Mouse (Mus musculus): ENCODE results near the gene D11Wsu47e. TPM values are rescaled to one million over a fixed set of nuclear protein-coding genes. Genes with fewer than 3 reads are reported as not detected.

D11Wsu47e gene
- total and polyA plus RNA-seq, 3 experiments, result 7.0 to 20.2 (median 14.0) TPM

GRCm38 (mm10) chr11:113705966-113706652, 21.9 kb downstream of the D11Wsu47e start:
- H3K27me3 ChIP-seq (ENCODE audit: insufficient read depth, low read length), result no peaks in the 10 kb centered on the region
- no peaks in the 10 kb centered on the region for H3K36me3 ChIP-seq (replicated peaks)
- no peaks in the 10 kb centered on the region for H3K9me3 ChIP-seq (replicated peaks)
- H3K4me3 ChIP-seq (ENCODE audit: low read depth, low read length), result no peak overlapping the region
- ATAC-seq (ENCODE audit: extremely low read depth, insufficient number of reproducible peaks, low FRiP score, poor library complexity, severe bottlenecking), result no peak
- peaks cover 6% of the 10 kb centered on the region; the same call in 1 of the 2 replicates for H3K4me1 ChIP-seq (ENCODE audit: insufficient read depth, low read depth, low read length)
- DNase-seq (ENCODE audit: low spot score), result no peak
- TF ChIP-seq TAL1 (conservative IDR thresholded peaks at IDR 0.05; ENCODE audit: low read depth, low read length) (no peak), POLR2AphosphoS5 (IDR thresholded peaks at IDR 0.05; ENCODE audit: insufficient replicate concordance, low read depth, low read length) (no peak), CTCF (IDR thresholded peaks at IDR 0.05; ENCODE audit: low read depth, low read length) (no peak), GATA2 (IDR thresholded peaks at IDR 0.05; ENCODE audit: borderline replicate concordance, low read depth, low read length) (no peak), GATA1 (IDR thresholded peaks at IDR 0.05; ENCODE audit: borderline replicate concordance, low read length) (no peak)

GRCm38 (mm10) chr11:113708629-113709213, 24.5 kb downstream of the D11Wsu47e start:
- no peaks in the 10 kb centered on the region for H3K27me3 ChIP-seq (ENCODE audit: insufficient read depth, low read length)
- no peak overlapping the region for H3K4me3 ChIP-seq (ENCODE audit: low read depth, low read length)
- TF ChIP-seq GATA1 (IDR thresholded peaks at IDR 0.05; ENCODE audit: borderline replicate concordance, low read length), result no peak
- no peak for TF ChIP-seq TAL1 (conservative IDR thresholded peaks at IDR 0.05; ENCODE audit: low read depth, low read length)
- no peak for TF ChIP-seq GATA2 (IDR thresholded peaks at IDR 0.05; ENCODE audit: borderline replicate concordance, low read depth, low read length)
- no peak for TF ChIP-seq POLR2AphosphoS5 (IDR thresholded peaks at IDR 0.05; ENCODE audit: insufficient replicate concordance, low read depth, low read length)
- TF ChIP-seq CTCF (IDR thresholded peaks at IDR 0.05; ENCODE audit: low read depth, low read length), result no peak
- H3K4me1 ChIP-seq (ENCODE audit: insufficient read depth, low read depth, low read length), result peaks cover 3% of the 10 kb centered on the region; the same call in 1 of the 2 replicates
- DNase-seq (ENCODE audit: low spot score), result no peak
- H3K36me3 ChIP-seq (replicated peaks), result no peaks in the 10 kb centered on the region
- no peak for ATAC-seq (ENCODE audit: extremely low read depth, insufficient number of reproducible peaks, low FRiP score, poor library complexity, severe bottlenecking)
- H3K9me3 ChIP-seq (replicated peaks), result no peaks in the 10 kb centered on the region

- no peaks in the 10 kb centered on the region for H3K36me3 ChIP-seq (replicated peaks)
- no peaks in the 10 kb centered on the region for H3K4me1 ChIP-seq (ENCODE audit: insufficient read depth, low read depth, low read length)
- no peaks in the 10 kb centered on the region for H3K9me3 ChIP-seq (replicated peaks)
- no peak for DNase-seq (ENCODE audit: low spot score)
- TF ChIP-seq CTCF (IDR thresholded peaks at IDR 0.05; ENCODE audit: low read depth, low read length) (no peak), GATA1 (IDR thresholded peaks at IDR 0.05; ENCODE audit: borderline replicate concordance, low read length) (no peak), POLR2AphosphoS5 (IDR thresholded peaks at IDR 0.05; ENCODE audit: insufficient replicate concordance, low read depth, low read length) (no peak), TAL1 (conservative IDR thresholded peaks at IDR 0.05; ENCODE audit: low read depth, low read length) (no peak)
- ATAC-seq (ENCODE audit: extremely low read depth, insufficient number of reproducible peaks, low FRiP score, poor library complexity, severe bottlenecking), result no peak
- H3K4me3 ChIP-seq (ENCODE audit: low read depth, low read length), result no peak overlapping the region
- no peaks in the 10 kb centered on the region for H3K27me3 ChIP-seq (ENCODE audit: insufficient read depth, low read length)
Measured at GRCm38 (mm10) chr11:113709272-113709671, 25.1 kb downstream of the D11Wsu47e start.

- no peaks in the 10 kb centered on the region for H3K4me1 ChIP-seq (ENCODE audit: insufficient read depth, low read depth, low read length)
- H3K4me3 ChIP-seq (ENCODE audit: low read depth, low read length), result no peak within 1 kb of the TSS
- H3K27me3 ChIP-seq (ENCODE audit: insufficient read depth, low read length), result no peaks in the 10 kb centered on the region
- no peak for ATAC-seq (ENCODE audit: extremely low read depth, insufficient number of reproducible peaks, low FRiP score, poor library complexity, severe bottlenecking)
- H3K36me3 ChIP-seq (replicated peaks), result no peaks in the 10 kb centered on the region
- H3K9me3 ChIP-seq (replicated peaks), result no peaks in the 10 kb centered on the region
- TF ChIP-seq GATA1 (IDR thresholded peaks at IDR 0.05; ENCODE audit: borderline replicate concordance, low read length) (no peak), TAL1 (conservative IDR thresholded peaks at IDR 0.05; ENCODE audit: low read depth, low read length) (no peak), GATA2 (IDR thresholded peaks at IDR 0.05; ENCODE audit: borderline replicate concordance, low read depth, low read length) (no peak), CTCF (IDR thresholded peaks at IDR 0.05; ENCODE audit: low read depth, low read length) (no peak), POLR2AphosphoS5 (IDR thresholded peaks at IDR 0.05; ENCODE audit: insufficient replicate concordance, low read depth, low read length) (no peak)
- DNase-seq (ENCODE audit: low spot score), result no peak
Measured at GRCm38 (mm10) chr11:113709731-113710256, 25.6 kb downstream of the D11Wsu47e start, which contains the start of gene Cpsf4l. Gene Cpsf4l, minus strand, starts transcription at chr11:113710017.

GRCm38 (mm10) chr11:113710257-113710777, 26.1 kb downstream of the D11Wsu47e start:
- Histone ChIP-seq H3K9me3 (replicated peaks) (no peaks in the 10 kb centered on the region), H3K4me1 (ENCODE audit: insufficient read depth, low read depth, low read length) (no peaks in the 10 kb centered on the region; the same call in 1 of the 2 replicates), H3K36me3 (replicated peaks) (no peaks in the 10 kb centered on the region), H3K27me3 (ENCODE audit: insufficient read depth, low read length) (no peaks in the 10 kb centered on the region), H3K4me3 (ENCODE audit: low read depth, low read length) (no peak overlapping the region)
- no peak for TF ChIP-seq POLR2AphosphoS5 (IDR thresholded peaks at IDR 0.05; ENCODE audit: insufficient replicate concordance, low read depth, low read length)
- no peak for TF ChIP-seq GATA1 (IDR thresholded peaks at IDR 0.05; ENCODE audit: borderline replicate concordance, low read length)
- no peak for TF ChIP-seq TAL1 (conservative IDR thresholded peaks at IDR 0.05; ENCODE audit: low read depth, low read length)
- TF ChIP-seq CTCF (IDR thresholded peaks at IDR 0.05; ENCODE audit: low read depth, low read length), result no peak
- TF ChIP-seq GATA2 (IDR thresholded peaks at IDR 0.05; ENCODE audit: borderline replicate concordance, low read depth, low read length), result no peak
- no peak for DNase-seq (ENCODE audit: low spot score)
- no peak for ATAC-seq (ENCODE audit: extremely low read depth, insufficient number of reproducible peaks, low FRiP score, poor library complexity, severe bottlenecking)

GRCm38 (mm10) chr11:113711061-113711460, 26.8 kb downstream of the D11Wsu47e start:
- no peaks in the 10 kb centered on the region for H3K9me3 ChIP-seq (replicated peaks)
- ATAC-seq (ENCODE audit: extremely low read depth, insufficient number of reproducible peaks, low FRiP score, poor library complexity, severe bottlenecking) (no peak), DNase-seq (ENCODE audit: low spot score) (no peak)
- TF ChIP-seq POLR2AphosphoS5 (IDR thresholded peaks at IDR 0.05; ENCODE audit: insufficient replicate concordance, low read depth, low read length), result no peak
- TF ChIP-seq CTCF (IDR thresholded peaks at IDR 0.05; ENCODE audit: low read depth, low read length), result no peak
- no peak for TF ChIP-seq TAL1 (conservative IDR thresholded peaks at IDR 0.05; ENCODE audit: low read depth, low read length)
- no peak for TF ChIP-seq GATA2 (IDR thresholded peaks at IDR 0.05; ENCODE audit: borderline replicate concordance, low read depth, low read length)
- TF ChIP-seq GATA1 (IDR thresholded peaks at IDR 0.05; ENCODE audit: borderline replicate concordance, low read length), result no peak
- H3K36me3 ChIP-seq (replicated peaks), result no peaks in the 10 kb centered on the region
- no peak overlapping the region for H3K4me3 ChIP-seq (ENCODE audit: low read depth, low read length)
- no peaks in the 10 kb centered on the region; the same call in 1 of the 2 replicates for H3K27me3 ChIP-seq (ENCODE audit: insufficient read depth, low read length)
- no peaks in the 10 kb centered on the region; the same call in 1 of the 2 replicates for H3K4me1 ChIP-seq (ENCODE audit: insufficient read depth, low read depth, low read length)
